Mouse (Mus musculus) limb, embryonic 10.5 days (tissue): ENCODE results near the gene Cd72. TPM values are rescaled to one million over a fixed set of nuclear protein-coding genes. Genes with fewer than 3 reads are reported as not detected.

Experiments
- DNase-seq: peaks from one replicate; pipeline ENCODE4 v3.0.0-alpha.2; 2017; ENCODE audit warnings: low spot score
- H3K27ac ChIP-seq: fragments of 300-500 bp; sonication (generic); 2 replicates; pipeline ENCODE4 v1.5.1; 2016; ENCODE audit warnings: mild to moderate bottlenecking
- H3K27me3 ChIP-seq: fragments of 300-500 bp; sonication (generic); 2 replicates; pipeline ENCODE4 v1.6.1; 2016; ENCODE audit warnings: low read depth, mild to moderate bottlenecking; ENCODE audit not compliant: poor library complexity, severe bottlenecking
- H3K36me3 ChIP-seq: fragments of 300-500 bp; sonication (generic); 2 replicates; pipeline ENCODE4 v1.6.1; 2016; ENCODE audit warnings: mild to moderate bottlenecking, moderate library complexity
- H3K4me1 ChIP-seq: fragments of 300-500 bp; sonication (generic); 2 replicates; pipeline ENCODE4 v1.6.1; 2016
- H3K4me3 ChIP-seq: fragments of 300-500 bp; sonication (generic); 2 replicates; pipeline ENCODE4 v1.5.1; 2016; ENCODE audit warnings: mild to moderate bottlenecking, moderate library complexity
- H3K9me3 ChIP-seq: fragments of 300-500 bp; sonication (generic); replicated peaks from 2 replicates; pipeline ENCODE4 v1.6.1; 2016; ENCODE audit warnings: mild to moderate bottlenecking
- WGBS: fragments of 180-500 bp; shearing (Covaris S2); methylation state at CpG from one replicate; pipeline ENCODE4 v1.1.7; 2016; 5-methylcytosine and 5-hydroxymethylcytosine counted together
- polyA plus RNA-seq: library from polyadenylated mRNA; unstranded; fragments of >200 nt; fragmentation: Nextera tagmentation; extraction: Ambion mirVana; gene quantifications from 2 replicates; pipeline ENCODE4 v1.2.1, GENCODE M21; 2016

The Cd72 gene
- polyA plus RNA-seq, 1 experiment from 2014 or later, result 2.0 TPM

DNA sequence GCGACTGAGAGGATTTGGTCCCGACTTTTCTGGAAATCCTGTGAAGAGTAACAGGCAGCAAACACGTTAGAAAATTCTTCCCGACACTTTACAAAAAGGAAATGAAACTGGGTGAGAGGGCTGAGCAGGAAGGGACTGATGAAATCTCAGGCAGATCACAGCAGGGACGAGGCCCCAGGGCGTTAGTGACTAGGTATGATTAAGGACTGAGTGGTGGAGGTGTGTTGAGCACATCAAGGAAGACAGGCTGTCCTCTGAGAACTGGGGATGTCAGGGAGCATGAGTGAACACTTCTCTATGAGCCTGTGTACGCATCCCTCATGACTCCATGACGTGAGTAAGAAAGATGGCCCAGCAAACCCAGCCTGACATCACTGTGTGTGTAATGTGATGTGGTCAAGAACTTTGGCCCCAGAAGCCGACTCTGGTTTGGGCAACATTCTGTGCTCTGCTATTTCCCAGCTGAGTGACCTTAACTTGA lies 34.6 kb downstream of the Cd72 start:
- H3K27ac ChIP-seq, result no peak overlapping the region
- H3K36me3 ChIP-seq, result peaks cover 56% of the 10 kb centered on the region
- DNase-seq, result no peak
- peaks cover 39% of the 10 kb centered on the region for H3K27me3 ChIP-seq
- no peaks in the 10 kb centered on the region for H3K9me3 ChIP-seq
- 69% methylated on average over 9 of the region's 9 CpGs for WGBS
- H3K4me3 ChIP-seq, result no peak overlapping the region
- peaks cover 10% of the 10 kb centered on the region; the same call in 1 of the 2 replicates for H3K4me1 ChIP-seq

DNA sequence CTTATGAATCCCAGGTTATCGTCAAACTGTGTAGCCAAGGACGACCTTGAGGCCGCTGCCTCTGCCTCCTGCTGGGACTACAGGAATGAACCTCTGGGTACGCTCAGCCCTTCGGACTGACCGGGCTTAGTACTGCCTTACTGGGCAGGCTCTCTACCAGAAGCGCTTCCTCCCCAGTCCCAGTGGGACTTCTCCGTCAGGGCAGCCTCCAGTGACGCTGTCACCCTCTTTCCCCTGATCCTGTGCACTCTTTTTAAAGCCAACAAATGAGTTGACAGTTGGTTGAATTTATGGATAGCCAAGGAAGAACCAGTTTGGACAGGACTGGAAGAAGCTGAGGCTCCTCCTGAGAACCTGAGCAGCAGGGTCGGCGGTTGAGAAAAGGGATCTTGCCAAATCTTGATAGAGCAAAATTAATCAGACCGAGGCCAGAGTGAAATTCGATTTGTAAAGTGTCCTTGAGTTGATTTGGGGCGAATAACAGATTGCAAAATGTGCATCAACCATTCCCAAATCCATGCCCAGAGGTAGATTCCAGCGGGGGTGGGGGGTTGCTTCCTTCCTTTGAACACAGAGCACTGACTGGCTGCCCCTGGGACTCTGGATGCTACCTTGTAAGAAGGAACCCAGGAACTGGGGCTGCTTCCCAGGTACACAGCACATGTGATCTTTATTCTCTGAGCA lies 35.3 kb downstream of the Cd72 start:
- Histone ChIP-seq H3K27ac (no peak overlapping the region), H3K36me3 (peaks cover 51% of the 10 kb centered on the region), H3K27me3 (peaks cover 32% of the 10 kb centered on the region), H3K9me3 (no peaks in the 10 kb centered on the region), H3K4me1 (peaks cover 10% of the 10 kb centered on the region; the same call in 1 of the 2 replicates), H3K4me3 (no peak overlapping the region)
- 61% methylated on average over 15 of the region's 15 CpGs for WGBS
- DNase-seq, result no peak

DNA sequence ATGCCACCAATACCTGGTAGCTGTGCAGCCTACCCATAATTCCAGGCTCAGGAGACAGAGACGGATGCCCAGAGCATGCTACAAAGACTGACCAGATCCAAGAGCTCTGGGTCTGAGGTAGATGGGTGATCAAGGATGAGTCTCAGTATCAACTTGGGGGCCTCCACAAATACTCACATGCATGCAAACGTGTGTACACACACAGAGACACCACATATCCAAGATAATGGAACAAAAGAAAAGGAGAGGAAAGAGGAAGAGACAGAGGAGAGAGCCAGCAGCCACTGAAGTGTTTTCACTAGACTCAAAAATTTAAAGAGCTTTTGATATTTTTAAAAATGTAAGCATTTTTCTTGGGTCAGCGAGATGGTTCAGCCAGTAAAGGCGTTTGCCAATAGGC lies 36.0 kb downstream of the Cd72 start:
- H3K4me1 ChIP-seq, result peaks cover 10% of the 10 kb centered on the region; the same call in 1 of the 2 replicates
- H3K4me3 ChIP-seq, result no peak overlapping the region
- H3K36me3 ChIP-seq, result peaks cover 44% of the 10 kb centered on the region
- no peak overlapping the region for H3K27ac ChIP-seq
- peaks cover 25% of the 10 kb centered on the region for H3K27me3 ChIP-seq
- no peak for DNase-seq
- WGBS, result 78% methylated on average over 4 of the region's 4 CpGs
- no peaks in the 10 kb centered on the region for H3K9me3 ChIP-seq

DNA sequence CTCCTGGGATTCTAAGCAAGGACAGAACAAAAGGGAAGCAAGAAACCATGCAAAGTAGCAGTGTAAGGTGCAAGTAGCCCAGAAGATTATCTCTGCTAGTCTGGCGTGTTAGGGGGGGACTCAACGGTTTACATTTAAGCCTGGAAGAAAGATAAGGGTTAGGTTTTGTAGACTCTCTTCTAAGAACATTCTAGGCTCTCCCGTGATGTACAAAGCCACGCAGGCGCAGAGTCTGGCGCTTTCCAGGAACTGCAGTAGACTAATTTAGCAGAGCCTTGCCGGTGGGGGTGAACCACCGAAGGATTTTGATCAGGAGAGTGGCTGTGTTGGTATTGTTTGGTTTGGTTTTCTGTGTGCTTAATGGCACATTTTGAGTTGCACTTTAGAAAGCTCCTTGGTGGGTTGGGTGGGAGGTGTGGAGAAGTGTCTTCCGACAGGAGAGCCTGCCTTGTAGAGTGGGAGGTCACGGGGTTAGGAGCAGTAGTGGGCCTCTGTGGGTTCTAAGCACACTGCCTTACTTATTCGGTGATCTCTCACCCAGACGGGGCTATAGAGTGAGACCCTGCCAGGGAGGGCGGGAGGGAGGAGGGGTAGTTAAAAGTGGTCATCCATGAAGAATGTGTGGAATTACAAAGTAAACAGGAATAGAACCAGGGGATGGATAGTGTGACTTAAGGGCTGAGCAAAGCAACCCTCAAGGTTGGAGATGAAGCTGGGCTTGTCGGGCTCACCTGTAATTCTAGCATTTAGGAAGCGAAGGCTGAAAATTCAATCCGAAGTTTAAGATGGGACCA lies 37.0 kb downstream of the Cd72 start:
- Histone ChIP-seq H3K27ac (no peak overlapping the region), H3K36me3 (peaks cover 37% of the 10 kb centered on the region), H3K4me3 (no peak overlapping the region), H3K4me1 (peaks cover 10% of the 10 kb centered on the region; the same call in 1 of the 2 replicates), H3K27me3 (peaks cover 15% of the 10 kb centered on the region), H3K9me3 (no peaks in the 10 kb centered on the region)
- 88% methylated on average over 16 of the region's 16 CpGs for WGBS
- no peak for DNase-seq

DNA sequence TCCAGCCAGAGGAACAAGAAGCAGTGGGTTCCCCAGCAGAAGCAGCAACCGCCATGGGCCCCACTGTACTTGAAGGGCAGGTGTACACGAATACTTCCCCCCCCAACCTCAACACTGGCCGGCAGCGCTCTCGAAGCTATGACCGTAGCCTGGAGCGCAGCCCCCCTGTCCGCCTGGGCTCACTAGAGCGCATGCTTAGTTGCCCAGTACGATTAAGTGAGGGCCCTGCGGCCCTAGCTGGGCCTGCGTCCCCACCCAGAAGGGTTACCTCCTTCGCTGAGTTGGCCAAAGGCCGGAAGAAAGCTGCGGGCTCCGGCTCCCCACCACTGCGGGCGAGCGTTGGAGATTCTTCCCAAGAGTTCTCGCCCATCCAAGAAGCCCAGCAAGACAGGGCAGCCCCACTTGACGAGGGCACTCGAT lies 38.3 kb downstream of the Cd72 start:
- 95% methylated on average over 22 of the region's 22 CpGs for WGBS
- Histone ChIP-seq H3K27ac (no peak overlapping the region), H3K4me3 (no peak overlapping the region), H3K36me3 (peaks cover 27% of the 10 kb centered on the region), H3K27me3 (peaks cover 2% of the 10 kb centered on the region), H3K9me3 (no peaks in the 10 kb centered on the region), H3K4me1 (peaks cover 10% of the 10 kb centered on the region; the same call in 1 of the 2 replicates)
- DNase-seq, result no peak

DNA sequence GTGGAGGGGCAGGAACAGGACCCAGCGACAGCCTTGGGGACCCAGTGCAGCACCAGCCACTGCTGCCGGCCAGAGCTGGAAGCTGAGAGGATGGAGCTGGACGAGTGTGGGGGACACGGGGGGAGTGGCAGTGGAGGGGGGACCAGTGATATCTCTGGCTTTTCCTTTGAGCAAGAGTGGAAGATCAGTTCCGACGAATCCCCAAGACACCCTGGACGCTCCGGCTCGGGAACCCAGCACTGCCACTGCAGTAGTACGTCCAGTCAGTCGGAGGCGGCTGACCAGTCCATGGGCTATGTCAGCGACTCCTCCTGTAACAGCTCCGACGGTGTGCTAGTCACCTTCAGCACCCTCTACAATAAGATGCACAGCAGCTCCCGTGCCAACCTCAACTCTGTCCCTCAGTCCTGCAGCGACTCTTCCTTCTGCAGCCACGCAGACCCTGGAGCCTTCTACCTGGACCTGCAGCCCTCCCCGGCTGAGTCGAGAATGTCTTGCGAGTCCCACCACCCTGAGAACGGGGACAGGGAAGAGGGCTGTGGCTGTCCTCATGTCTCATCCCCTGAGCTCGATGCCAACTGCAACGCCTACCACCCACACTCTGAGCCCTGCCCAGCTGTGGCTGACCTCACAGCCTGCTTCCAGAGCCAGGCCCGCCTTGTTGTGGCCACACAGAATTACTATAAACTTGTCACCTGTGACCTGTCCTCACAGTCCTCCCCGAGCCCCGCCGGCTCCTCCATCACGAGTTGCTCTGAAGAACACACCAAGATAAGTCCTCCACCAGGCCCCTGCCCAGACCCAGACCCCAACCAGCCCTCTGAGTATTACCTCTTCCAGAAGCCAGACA lies 39.0 kb downstream of the Cd72 start:
- Histone ChIP-seq H3K9me3 (no peaks in the 10 kb centered on the region), H3K36me3 (peaks cover 27% of the 10 kb centered on the region), H3K4me3 (no peak overlapping the region), H3K27me3 (no peaks in the 10 kb centered on the region), H3K4me1 (peaks cover 10% of the 10 kb centered on the region; the same call in 1 of the 2 replicates), H3K27ac (no peak overlapping the region)
- DNase-seq, result no peak
- 93% methylated on average over 29 of the region's 29 CpGs for WGBS

DNA sequence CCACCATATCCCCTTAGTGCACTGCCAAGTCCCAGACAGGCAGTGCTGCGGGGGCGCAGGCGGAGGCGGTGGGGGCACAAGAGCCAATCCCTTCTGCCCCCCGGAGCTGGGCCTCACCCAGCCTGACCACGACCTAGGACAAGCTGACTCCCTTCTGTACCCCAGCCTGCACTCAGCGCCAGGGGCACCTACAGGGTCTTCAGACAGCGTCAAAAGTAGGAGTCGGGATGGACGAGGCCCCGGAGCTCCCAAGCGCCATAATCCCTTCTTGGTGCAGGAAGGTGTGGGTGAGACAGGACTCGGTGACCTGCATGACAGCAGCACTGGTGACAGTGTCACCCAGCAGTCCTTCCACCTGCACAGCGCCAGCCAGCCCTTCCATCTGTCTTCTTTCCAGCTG lies 39.7 kb downstream of the Cd72 start:
- DNase-seq, result no peak
- no peaks in the 10 kb centered on the region for H3K27me3 ChIP-seq
- peaks cover 27% of the 10 kb centered on the region for H3K36me3 ChIP-seq
- H3K4me1 ChIP-seq, result 0 out of 2 replicates have a peak, but pooled peaks cover 4% of the 10 kb centered on the region
- no peak overlapping the region for H3K4me3 ChIP-seq
- H3K27ac ChIP-seq, result no peak overlapping the region
- H3K9me3 ChIP-seq, result no peaks in the 10 kb centered on the region
- WGBS, result 90% methylated on average over 14 of the region's 14 CpGs

DNA sequence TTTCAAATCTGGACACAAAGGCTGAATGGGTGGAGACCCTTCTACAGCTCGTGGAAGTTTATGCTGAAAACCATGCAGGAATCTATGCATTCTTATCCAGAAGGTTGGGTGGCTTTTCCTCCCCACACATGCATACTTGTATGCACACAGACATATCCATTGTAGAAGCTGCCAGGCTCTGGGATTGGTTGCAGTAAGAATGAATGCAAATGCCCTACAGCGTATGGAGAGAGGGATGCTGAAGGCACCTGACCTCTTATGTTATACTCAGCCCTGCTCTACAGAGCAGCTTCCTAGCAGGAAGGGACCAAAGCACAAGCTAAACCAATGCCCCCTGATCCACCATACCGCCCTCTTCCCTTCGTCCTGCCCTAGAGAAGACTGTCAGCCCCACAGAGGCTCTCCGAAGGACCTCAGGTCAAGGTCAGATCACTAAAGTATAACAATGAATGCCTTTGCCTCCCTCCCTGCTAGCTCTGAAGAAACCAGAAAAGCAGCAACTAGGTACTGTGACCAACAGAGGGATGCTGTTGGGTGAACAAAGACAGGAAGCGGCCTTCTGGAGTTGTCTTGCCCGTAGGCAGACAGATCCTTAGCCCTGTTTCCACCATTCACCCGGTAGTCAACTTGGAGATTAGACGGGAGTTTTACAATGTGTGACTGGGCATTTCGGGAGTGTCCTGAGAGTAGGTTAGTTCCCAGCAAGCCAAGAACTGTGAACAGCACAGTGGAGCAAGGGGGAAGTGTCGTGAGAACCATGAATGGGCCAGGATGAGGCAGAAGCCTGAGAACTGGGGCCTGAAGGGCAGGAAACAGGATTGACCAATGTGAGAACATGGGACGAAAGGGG lies 47.1 kb downstream of the Cd72 start:
- Histone ChIP-seq H3K27ac (peak overlapping the region; percentile 82; the same call in 1 of the 2 replicates), H3K4me3 (peak overlapping the region; percentile 58), H3K27me3 (no peaks in the 10 kb centered on the region), H3K4me1 (peaks cover 25% of the 10 kb centered on the region), H3K36me3 (no peaks in the 10 kb centered on the region), H3K9me3 (no peaks in the 10 kb centered on the region)
- WGBS, result 78% methylated on average over 12 of the region's 12 CpGs
- no peak for DNase-seq

DNA sequence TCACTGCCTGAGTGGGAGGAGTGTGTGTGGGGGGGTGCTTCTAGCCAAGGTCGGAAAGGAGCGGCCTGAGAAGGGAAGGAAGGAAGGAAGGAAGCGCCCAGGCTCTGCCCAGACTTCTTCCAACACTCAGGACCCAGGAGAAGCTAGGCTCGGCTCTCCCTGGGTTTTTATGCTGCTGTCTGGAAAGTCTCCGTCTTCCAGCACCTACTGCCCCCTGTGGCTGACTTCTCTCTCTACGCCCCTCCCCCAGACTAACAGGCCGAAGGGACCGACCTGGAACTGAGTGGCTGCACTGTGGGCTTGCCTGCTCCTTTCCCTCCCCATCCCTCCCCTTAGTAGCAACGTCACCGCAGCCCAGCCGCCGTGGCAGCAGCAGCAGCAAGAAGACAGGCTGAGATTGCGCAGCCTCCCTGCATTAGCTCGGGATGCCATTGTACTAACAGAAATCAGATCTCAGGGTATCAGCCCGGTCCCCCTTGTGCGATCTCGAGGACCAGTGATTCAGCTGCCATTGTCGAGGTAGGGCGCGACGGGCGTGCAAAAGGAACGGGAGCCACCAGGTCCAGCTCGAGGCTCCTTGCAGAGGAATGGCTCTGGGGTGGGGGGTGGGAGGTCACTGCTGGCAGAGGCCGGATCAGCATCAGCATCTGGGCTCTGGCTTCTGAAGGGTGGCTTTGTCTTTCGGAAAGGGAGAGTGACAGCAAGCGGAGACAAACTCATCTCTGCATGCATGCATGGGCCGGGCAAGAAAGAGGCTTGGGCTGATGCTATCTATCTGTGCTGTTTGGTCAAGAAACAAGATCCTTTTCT lies 48.1 kb downstream of the Cd72 start:
- Histone ChIP-seq H3K4me3 (peak overlapping the region; percentile 58), H3K27ac (peak overlapping the region; percentile 82), H3K36me3 (no peaks in the 10 kb centered on the region), H3K4me1 (peaks cover 33% of the 10 kb centered on the region), H3K27me3 (no peaks in the 10 kb centered on the region), H3K9me3 (no peaks in the 10 kb centered on the region)
- 1% methylated on average over 28 of the region's 28 CpGs for WGBS
- DNase-seq, result peak; percentile 81

DNA sequence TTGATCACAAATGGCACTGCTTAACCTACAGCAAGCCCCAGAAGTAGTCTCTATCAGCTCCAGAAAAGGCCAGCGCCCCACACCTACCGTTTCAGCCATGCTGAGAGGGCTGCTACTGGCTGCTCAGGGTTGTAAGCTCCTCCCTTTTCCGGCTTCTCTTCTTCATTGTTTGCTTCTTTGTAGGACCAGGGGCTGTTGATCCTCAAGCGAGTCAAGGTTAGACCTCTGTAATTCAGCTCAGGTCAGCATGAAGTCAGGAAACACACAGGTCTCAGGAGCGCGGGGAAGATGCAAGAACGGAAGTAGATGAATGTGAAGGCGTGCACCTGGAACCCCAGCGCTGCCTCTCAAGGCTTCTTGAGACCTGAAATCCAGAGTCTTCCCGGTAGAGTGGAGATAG lies 49.7 kb downstream of the Cd72 start:
- no peak overlapping the region for H3K27ac ChIP-seq
- no peaks in the 10 kb centered on the region for H3K36me3 ChIP-seq
- 91% methylated on average over 10 of the region's 10 CpGs for WGBS
- H3K27me3 ChIP-seq, result no peaks in the 10 kb centered on the region
- no peak for DNase-seq
- no peak overlapping the region for H3K4me3 ChIP-seq
- H3K4me1 ChIP-seq, result peaks cover 50% of the 10 kb centered on the region
- no peaks in the 10 kb centered on the region for H3K9me3 ChIP-seq

DNA sequence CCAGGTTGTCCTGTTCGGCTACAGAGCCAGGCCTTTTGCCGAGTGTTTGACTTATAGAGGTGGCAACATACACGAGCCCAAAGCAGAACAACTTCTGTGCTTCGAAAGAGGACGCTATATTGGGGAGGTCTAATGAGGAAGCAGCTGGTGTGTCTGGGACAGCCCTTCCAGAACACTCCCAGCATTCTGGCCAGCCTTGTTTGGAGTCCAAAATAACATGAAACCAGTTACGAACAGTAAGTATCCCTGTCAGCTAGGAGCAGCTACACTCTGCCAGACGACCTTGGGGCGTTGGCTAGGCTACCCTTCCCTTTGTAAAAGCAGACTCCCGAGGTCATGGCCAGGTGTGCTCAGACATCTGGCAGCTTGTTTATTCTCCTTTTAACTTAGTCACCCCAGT lies 52.2 kb downstream of the Cd72 start:
- H3K4me1 ChIP-seq, result peaks cover 64% of the 10 kb centered on the region
- H3K9me3 ChIP-seq, result no peaks in the 10 kb centered on the region
- 80% methylated on average over 9 of the region's 9 CpGs for WGBS
- DNase-seq, result no peak
- no peaks in the 10 kb centered on the region for H3K36me3 ChIP-seq
- H3K27me3 ChIP-seq, result no peaks in the 10 kb centered on the region
- H3K27ac ChIP-seq, result no peak overlapping the region; the same call in 1 of the 2 replicates
- H3K4me3 ChIP-seq, result no peak overlapping the region
